Mouse (Mus musculus) lung, postnatal 14 days (tissue): ENCODE measurements around the gene Cnpy4.
A peak's percentile ranks its signal among the peaks of the same experiment; 100 is the strongest.
"Not testable (repeated sequence)": the region's sequence is repeated elsewhere in the genome, so short reads cannot be mapped to it uniquely, and the experiment has no call there.

Experiments
- DNase-seq: peaks from one replicate; pipeline ENCODE4 v3.0.0; 2021

Gene Cnpy4

GRCm38 (mm10) chr5:138207253-138207652 is 20.0 kb downstream of the Cnpy4 start:
- DNase-seq, result no peak

GRCm38 (mm10) chr5:138207873-138208272 is 20.6 kb downstream of the Cnpy4 start:
- no peak for DNase-seq

GRCm38 (mm10) chr5:138216632-138217031 is 29.3 kb downstream of the Cnpy4 start:
- DNase-seq, result not testable (repeated sequence)

- no peak for DNase-seq
Measured at GRCm38 (mm10) chr5:138219864-138220263, 32.6 kb downstream of the Cnpy4 start.

GRCm38 (mm10) chr5:138222111-138222510 is 34.8 kb downstream of the Cnpy4 start:
- peak; percentile 91 for DNase-seq

GRCm38 (mm10) chr5:138223287-138223686 is 36.0 kb downstream of the Cnpy4 start:
- no peak for DNase-seq

- DNase-seq, result no peak
Measured at GRCm38 (mm10) chr5:138225700-138226099, 38.4 kb downstream of the Cnpy4 start, which contains the start of gene Nxpe5. Gene Nxpe5 (plus strand): TSS chr5:138225898.

GRCm38 (mm10) chr5:138226491-138226890 is 39.2 kb downstream of the Cnpy4 start:
- no peak for DNase-seq

GRCm38 (mm10) chr5:138227367-138227766 is 40.1 kb downstream of the Cnpy4 start:
- DNase-seq, result no peak

- DNase-seq, result peak; percentile 35
Measured at GRCm38 (mm10) chr5:138228026-138228425, 40.7 kb downstream of the Cnpy4 start.

GRCm38 (mm10) chr5:138229511-138229910 is 42.2 kb downstream of the Cnpy4 start:
- no peak for DNase-seq

GRCm38 (mm10) chr5:138233778-138234177 is 46.5 kb downstream of the Cnpy4 start:
- no peak for DNase-seq

GRCm38 (mm10) chr5:138234224-138234623 is 46.9 kb downstream of the Cnpy4 start:
- DNase-seq, result no peak

- peak; percentile 11 for DNase-seq
Measured at GRCm38 (mm10) chr5:138241511-138241910, 54.2 kb downstream of the Cnpy4 start.
